Mouse (Mus musculus): Measurements from ENCODE around the gene Cpsf3.

GRCm38 (mm10) chr12:21285508-21286242 lies 484 bp downstream of the Cpsf3 start:
- TF ChIP-seq CTCF (IDR thresholded peaks at IDR 0.05; ENCODE audit: borderline replicate concordance, insufficient read depth, low read length), result no peak
- peak; percentile 40; the same call in 1 of the 2 replicates for TF ChIP-seq POLR2A (IDR thresholded peaks at IDR 0.05; ENCODE audit: low read depth, low read length)

Measured in embryonic fibroblast, embryonic 13.5 days (primary cell).